Mouse (Mus musculus) splenic B cell, adult 2 months (primary cell): ENCODE measurements around the gene Tnfsf8.

Experiments
- DNase-seq: peaks from one replicate; pipeline ENCODE4 v3.0.0-alpha.2; 2011; ENCODE audit warnings: low read depth, low spot score
- H3K27me3 ChIP-seq: 2 replicates; pipeline ENCODE4 v1.6.1; 2012; ENCODE audit warnings: mild to moderate bottlenecking, low read length, moderate library complexity, mixed read lengths; ENCODE audit not compliant: control insufficient read depth, poor library complexity, insufficient read depth, severe bottlenecking
- H3K36me3 ChIP-seq: 2 replicates; pipeline ENCODE4 v1.6.1; 2012; ENCODE audit warnings: mild to moderate bottlenecking, low read length, moderate library complexity, mixed read lengths; ENCODE audit not compliant: control insufficient read depth, poor library complexity, insufficient read depth, severe bottlenecking

The Tnfsf8 gene

DNA sequence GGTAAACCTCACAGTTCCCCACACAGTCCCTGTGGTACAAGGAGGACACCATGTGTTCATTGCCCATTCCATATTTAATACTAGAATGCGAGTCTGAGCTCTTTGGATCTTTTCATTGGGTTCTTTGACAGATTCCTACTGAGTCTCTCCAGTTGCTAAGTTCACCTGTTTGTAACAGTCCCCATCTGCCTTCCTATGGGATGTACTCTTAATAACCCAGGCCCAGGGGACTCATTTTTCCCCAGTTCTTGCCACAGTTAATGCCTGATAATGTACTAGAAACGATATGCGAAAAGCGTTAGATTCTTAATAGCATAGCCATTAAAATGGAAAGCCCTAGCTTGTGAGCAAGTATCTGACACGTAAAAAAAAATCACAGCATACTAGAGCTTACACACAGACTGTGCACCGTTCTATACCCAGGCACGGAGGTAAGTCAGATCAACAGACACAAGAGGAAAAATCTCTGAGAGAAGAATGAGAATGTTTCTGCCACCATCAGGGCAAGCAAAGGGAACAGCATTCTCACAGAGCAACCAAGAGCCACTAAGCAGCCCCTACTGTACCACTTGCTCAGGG is 2.4 kb downstream of the Tnfsf8 start:
- no peaks in the 10 kb centered on the region for H3K27me3 ChIP-seq
- no peak for DNase-seq
- H3K36me3 ChIP-seq = no peaks in the 10 kb centered on the region

DNA sequence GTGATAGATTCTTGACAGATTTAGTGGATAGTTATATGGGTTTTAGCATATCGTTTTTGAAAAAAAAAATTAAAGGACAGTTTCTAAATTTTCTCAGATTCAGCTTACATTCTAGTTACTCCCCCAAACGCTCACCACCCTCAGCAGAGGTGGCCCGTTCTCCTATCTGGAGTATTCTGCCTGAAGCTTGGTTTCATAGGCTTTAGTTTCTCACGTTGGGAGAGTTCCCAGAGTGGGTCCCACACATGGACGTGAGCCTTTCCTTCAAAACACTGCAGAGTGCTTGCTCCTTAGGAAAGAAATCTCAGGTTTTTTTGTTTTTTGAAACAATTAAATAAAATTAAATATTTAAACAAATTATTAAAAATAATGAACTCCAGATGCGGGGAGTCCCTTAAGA is 4.4 kb downstream of the Tnfsf8 start:
- no peaks in the 10 kb centered on the region for H3K36me3 ChIP-seq
- DNase-seq = no peak
- no peaks in the 10 kb centered on the region for H3K27me3 ChIP-seq

DNA sequence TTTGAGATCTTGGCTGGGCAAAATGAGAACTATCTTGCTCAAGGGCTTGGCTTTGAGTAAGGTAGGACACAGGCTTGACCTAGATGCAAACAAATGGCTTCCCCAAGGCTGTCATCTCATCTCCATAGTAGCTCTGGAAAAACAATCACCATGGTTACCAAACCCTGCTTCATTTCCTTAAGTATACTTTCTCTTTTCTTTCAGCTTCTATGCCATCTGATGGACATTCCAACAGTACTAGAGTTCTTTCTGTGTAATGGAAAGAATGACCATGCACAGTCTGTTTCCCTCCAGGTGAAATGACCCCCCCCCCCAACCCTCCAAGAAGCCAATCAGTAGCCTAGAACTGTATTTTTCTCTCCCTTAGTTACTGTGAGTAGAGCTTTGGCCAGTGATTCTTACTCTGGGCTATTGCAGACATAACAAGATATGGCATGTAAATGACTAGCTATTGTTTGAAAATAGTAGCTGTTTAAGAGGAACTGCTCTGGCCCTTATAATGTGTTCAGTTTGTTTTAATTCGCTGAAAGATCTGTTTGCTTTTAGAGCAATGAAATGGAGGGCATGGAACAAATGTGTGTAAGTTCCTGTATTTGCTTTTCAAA is 7.3 kb downstream of the Tnfsf8 start:
- no peaks in the 10 kb centered on the region for H3K27me3 ChIP-seq
- no peaks in the 10 kb centered on the region for H3K36me3 ChIP-seq
- no peak for DNase-seq

DNA sequence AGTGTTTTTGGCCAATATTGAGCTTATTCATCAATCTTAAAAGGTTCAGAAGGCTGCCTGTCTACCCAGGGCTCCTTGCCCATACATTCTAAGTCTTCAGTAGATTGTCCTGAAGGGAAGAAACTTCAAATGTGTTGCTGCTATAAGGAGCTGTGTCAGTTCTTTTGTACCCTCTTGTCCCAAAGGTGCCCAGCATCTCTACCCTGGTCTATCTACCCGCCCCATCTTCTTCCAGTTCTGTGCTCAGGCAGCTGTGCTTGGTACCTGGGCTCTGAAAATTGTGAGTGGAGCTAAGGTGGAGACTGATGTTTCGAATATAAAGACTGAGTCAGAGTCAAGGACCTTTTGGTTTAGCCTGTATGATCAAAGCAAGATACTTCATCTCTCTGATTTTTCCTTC is 11.1 kb downstream of the Tnfsf8 start:
- Histone ChIP-seq H3K36me3 (no peaks in the 10 kb centered on the region), H3K27me3 (no peaks in the 10 kb centered on the region)
- DNase-seq = no peak

DNA sequence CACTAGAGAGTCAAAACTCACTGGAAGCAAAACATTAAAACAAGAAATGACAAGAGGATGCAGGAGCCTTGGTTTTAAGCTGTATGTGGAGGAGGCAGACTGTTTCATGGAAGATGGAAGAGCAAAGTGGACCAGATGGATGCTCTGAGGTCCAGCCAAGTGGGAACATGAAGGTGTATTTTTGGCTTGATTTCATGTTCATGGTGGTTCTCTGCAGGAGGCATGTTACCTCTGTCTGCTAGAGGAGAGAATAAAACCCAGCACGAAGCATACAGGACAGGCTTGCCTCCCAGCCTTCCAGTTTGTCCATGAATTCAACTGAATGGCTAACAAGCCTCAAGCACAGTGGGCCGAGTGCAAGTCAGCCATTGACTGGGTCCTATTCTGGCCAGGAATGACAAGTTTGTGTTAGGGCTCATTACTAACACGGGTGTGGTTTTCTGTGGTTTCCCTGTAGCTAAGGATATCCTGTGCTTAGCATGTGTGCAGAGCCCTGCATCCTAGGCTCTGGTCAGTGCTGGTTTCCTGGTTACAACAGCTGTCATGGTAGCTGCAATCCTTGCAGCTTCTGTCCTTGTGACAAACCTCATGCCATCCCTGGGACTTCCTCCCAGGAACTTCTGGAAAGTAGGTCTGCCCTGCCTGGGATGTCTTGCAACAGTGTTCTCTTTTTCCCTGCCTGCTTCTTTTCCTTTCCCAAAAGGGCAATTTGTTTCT is 14.1 kb downstream of the Tnfsf8 start:
- no peak for DNase-seq
- Histone ChIP-seq H3K27me3 (no peaks in the 10 kb centered on the region), H3K36me3 (no peaks in the 10 kb centered on the region)

DNA sequence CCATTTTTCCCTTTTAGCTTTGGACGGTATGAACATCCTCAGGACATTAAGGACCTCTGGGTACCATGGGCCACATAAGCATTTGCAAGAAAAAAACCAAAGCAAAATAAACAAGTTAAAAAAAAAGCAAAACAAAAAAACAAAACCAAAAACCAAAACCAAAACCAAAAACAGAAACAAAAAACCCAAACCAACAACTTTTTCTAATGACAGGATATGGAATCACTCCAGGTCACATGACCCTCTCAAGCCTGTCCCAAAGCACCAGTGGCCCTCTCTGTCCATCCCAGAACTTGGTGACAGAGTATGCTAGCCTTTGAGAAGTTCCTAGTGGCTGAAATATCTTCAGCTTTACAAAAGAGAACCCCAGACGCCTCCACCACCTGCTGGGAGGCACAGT is 15.4 kb downstream of the Tnfsf8 start:
- H3K36me3 ChIP-seq = no peaks in the 10 kb centered on the region
- no peaks in the 10 kb centered on the region for H3K27me3 ChIP-seq
- no peak for DNase-seq

DNA sequence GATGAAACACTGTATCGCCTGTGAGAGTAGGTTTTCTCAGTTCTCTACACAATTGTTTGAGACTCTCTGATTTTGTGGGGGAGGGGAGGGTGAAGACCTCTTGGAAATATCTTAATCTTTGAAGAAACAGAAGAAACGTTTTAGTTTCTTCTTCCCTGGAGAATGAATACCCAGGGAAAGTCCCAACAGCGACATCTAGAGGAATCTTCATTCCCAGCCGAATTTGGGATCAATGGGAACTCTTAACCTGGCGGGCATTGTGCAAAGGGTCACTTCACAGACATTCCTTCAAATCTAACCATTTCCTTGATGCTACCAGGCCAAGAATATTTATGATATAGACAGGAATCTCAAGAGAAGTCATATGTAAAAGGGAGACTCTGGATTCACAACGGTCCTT is 17.2 kb downstream of the Tnfsf8 start:
- no peak for DNase-seq
- Histone ChIP-seq H3K36me3 (no peaks in the 10 kb centered on the region), H3K27me3 (no peaks in the 10 kb centered on the region)

DNA sequence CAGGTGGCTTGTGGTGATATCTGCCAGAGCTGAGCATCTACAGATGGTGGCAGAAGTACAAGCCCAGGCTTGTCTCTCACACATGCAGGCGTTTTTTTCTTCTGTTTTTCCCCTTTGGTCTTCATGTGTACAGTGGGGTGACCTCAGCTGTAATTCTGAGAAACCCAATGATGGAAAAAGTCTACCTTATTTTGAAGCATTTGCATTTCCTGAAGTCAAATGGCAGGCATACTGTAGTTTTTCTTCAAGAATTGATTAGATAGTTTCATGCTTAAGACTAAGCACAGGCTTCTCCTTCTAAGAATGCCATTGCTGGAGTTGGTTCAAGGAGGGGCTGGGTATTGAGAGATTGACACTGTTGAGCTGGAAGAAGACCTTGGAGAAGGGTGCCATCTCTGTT is 18.9 kb downstream of the Tnfsf8 start:
- H3K27me3 ChIP-seq = no peaks in the 10 kb centered on the region
- no peaks in the 10 kb centered on the region for H3K36me3 ChIP-seq
- DNase-seq = no peak

DNA sequence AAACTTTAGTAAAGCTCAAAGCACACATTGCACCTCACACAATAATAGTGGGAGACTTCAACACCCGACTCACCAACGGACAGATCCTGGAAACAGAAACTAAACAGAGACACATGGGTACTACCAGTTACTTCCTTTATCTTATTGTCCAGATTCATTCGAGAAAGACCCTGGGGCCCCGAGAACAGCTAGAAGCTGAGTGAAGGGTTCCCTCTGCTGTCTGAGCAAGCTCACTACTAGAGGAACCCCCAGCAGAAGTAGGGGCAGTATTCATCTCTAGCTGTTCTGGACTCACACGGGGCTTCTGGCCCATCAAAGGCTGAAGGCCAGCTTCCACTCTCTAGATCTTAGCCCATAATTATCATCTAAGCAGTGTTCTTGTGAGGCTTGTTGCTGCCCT is 20.7 kb downstream of the Tnfsf8 start:
- DNase-seq = peak; percentile 62

DNA sequence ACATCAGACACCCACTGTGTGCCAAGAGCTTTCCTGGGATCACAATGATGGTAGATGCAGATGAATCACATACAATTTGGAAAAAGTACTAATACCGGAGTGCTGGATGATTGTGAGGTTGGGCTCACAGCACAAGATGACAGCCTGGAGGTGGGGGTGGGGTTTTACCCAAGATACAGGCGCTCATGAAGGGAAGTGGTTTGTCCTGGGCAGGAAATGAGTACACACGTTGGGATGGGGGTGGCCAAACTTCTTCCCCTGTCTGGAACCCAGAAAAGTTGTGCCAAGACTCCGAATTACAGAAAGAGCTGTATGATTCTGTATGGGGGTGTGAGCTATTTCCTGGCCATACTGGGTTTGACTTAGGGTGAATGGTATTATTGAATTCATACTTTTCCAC is 38.0 kb downstream of the Tnfsf8 start:
- Histone ChIP-seq H3K27me3 (no peaks in the 10 kb centered on the region), H3K36me3 (no peaks in the 10 kb centered on the region)
- DNase-seq = no peak

More for the DNA sequence above, 20.7 kb downstream of the Tnfsf8 start:
- no peaks in the 10 kb centered on the region for H3K27me3 ChIP-seq
- H3K36me3 ChIP-seq = no peaks in the 10 kb centered on the region

DNA sequence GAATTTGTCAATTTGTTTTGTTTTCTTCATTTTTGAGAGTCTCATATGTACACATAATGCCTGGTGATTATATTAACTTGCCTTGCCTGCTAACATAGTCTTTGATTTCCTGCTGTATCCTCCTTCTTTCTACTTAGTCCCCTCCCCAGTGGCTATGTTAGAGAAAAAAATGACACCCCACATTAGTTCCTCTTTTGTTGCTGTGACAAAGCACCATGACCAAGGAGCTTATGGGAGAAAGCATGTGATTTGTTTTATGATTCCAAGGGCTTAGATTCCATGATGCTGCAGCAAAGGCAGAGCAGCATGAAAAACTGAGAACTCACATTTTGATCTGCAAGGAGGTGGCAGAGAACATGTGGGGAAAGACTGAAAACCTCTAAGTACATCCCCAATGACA is 43.6 kb downstream of the Tnfsf8 start:
- Histone ChIP-seq H3K27me3 (no peaks in the 10 kb centered on the region), H3K36me3 (no peaks in the 10 kb centered on the region)
- no peak for DNase-seq

DNA sequence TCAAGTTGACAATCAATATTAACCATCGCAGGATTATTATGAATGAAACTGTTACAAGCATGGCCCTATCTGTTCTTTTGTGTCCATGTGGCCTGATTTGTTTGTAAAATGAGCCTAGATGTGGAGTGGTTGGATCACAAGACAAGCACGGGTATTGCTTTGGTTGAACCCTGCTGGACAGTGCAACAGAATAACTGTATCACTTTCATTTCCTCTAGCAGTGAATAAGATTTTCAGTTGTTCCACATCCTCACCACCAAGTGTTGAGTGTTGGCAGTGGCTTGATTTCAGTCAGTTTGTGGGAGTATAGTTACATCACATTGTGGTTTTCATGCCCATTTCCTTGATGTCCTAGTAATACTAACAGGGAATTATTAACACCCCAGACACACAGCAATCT is 45.5 kb downstream of the Tnfsf8 start:
- no peaks in the 10 kb centered on the region for H3K36me3 ChIP-seq
- H3K27me3 ChIP-seq = no peaks in the 10 kb centered on the region
- peak; percentile 8 for DNase-seq

DNA sequence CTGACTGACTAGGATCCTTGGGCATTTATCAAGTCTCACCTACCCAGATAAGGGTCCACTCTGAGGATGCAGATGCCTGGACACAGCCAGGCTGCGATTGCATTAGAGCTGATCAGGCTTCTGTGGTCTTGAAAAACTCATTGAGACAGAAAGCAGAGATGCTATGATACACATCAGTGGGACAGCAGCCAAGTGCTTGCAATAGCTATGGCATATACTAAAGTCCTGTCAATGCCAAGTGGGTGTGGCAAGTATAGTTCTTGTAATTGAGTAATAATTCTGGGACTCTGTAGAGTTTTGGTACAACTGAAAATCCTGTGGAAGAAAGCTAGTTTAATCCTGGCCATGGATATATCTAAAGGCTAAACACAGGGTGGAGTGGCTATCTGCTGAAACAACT is 63.1 kb downstream of the Tnfsf8 start:
- Histone ChIP-seq H3K36me3 (no peaks in the 10 kb centered on the region), H3K27me3 (no peaks in the 10 kb centered on the region)
- no peak for DNase-seq

DNA sequence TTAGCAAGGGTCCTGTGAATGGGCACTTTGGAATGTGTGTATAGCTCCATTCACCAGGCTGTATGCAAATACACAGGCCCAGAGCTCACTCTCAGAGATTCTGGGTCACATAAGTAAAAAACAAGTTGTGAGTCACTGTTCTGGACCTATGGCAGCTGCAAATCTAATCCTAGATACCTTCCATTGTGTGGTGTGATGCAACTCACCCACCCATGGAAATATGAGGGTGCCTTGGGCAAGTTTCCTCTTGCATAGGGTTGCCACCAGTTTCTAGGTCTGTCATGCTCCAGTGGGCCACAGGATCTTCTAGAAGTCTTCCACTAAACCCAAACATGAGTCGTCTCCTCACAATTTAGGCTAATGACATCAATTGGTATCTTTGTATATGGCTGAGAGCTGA is 64.6 kb downstream of the Tnfsf8 start:
- H3K36me3 ChIP-seq = no peaks in the 10 kb centered on the region
- no peaks in the 10 kb centered on the region for H3K27me3 ChIP-seq
- DNase-seq = no peak

DNA sequence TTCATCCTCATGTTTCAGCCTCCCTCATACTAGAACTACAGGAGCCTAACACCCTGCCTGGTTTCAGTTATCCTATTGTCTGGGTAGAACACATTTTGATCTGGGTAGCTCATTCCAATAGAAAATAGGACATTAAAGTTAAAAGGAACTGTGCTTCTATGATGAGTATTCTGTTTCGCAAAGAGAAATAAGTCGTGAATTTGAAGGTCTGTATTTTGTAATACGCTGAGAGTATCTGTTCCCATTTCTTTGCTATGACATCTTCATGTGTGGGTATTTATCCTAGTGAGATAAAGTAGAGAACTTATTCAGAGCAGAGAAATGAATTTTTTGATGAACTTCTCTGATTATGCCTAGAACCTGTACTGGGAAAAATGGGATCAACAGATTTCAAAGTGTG is 68.8 kb downstream of the Tnfsf8 start:
- no peak for DNase-seq
- Histone ChIP-seq H3K27me3 (no peaks in the 10 kb centered on the region), H3K36me3 (no peaks in the 10 kb centered on the region)
